Mouse (Mus musculus): Measurements from ENCODE around the gene Twnk. TPM values are rescaled to one million over a fixed set of nuclear protein-coding genes. Genes with fewer than 3 reads are reported as not detected.
"Not testable (repeated sequence)": the region's sequence is repeated elsewhere in the genome, so short reads cannot be mapped to it uniquely, and the experiment has no call there.

The Twnk gene
- polyA plus RNA-seq, 2 experiments from 2014 or later = 8.6 to 20.3 TPM

- no peak for ATAC-seq
Measured at GRCm38 (mm10) chr19:45025937-45026568, 20.6 kb downstream of the Twnk start.

- ATAC-seq = no peak
Measured at GRCm38 (mm10) chr19:45026958-45027670, 21.7 kb downstream of the Twnk start.

- ATAC-seq = no peak
Measured at GRCm38 (mm10) chr19:45027848-45028247, 22.4 kb downstream of the Twnk start.

- ATAC-seq = no peak
Measured at GRCm38 (mm10) chr19:45028746-45029145, 23.3 kb downstream of the Twnk start.

- ATAC-seq = no peak
Measured at GRCm38 (mm10) chr19:45029571-45029970, 24.1 kb downstream of the Twnk start.

- ATAC-seq = peak; percentile 36
Measured at GRCm38 (mm10) chr19:45030111-45030510, 24.6 kb downstream of the Twnk start.

GRCm38 (mm10) chr19:45030746-45031693 lies 25.6 kb downstream of the Twnk start:
- peak; percentile 44 for ATAC-seq

GRCm38 (mm10) chr19:45031780-45032179 lies 26.3 kb downstream of the Twnk start:
- ATAC-seq = peak; percentile 68

GRCm38 (mm10) chr19:45032570-45033332 lies 27.3 kb downstream of the Twnk start:
- peak; percentile 66 for ATAC-seq

- no peak for ATAC-seq
Measured at GRCm38 (mm10) chr19:45036867-45037266, 31.4 kb downstream of the Twnk start.

GRCm38 (mm10) chr19:45038198-45038597 lies 32.7 kb downstream of the Twnk start:
- ATAC-seq = not testable (repeated sequence)

- no peak for ATAC-seq
Measured at GRCm38 (mm10) chr19:45040214-45040613, 34.8 kb downstream of the Twnk start.

- no peak for ATAC-seq
Measured at GRCm38 (mm10) chr19:45044389-45044927, 39.0 kb downstream of the Twnk start.

GRCm38 (mm10) chr19:45045236-45045635 lies 39.8 kb downstream of the Twnk start:
- ATAC-seq = no peak

- no peak for ATAC-seq
Measured at GRCm38 (mm10) chr19:45045651-45046050, 40.2 kb downstream of the Twnk start, which contains the start of gene Pdzd7. Gene Pdzd7, minus strand, starts transcription at chr19:45045717.

- ATAC-seq = peak; percentile 36
Measured at GRCm38 (mm10) chr19:45046523-45047321, 41.3 kb downstream of the Twnk start.

- ATAC-seq = peak; percentile 84
Measured at GRCm38 (mm10) chr19:45047417-45047934, 42.0 kb downstream of the Twnk start, which contains the start of gene Sfxn3. Gene Sfxn3, plus strand, starts transcription at chr19:45047503.

GRCm38 (mm10) chr19:45047935-45048643 lies 42.6 kb downstream of the Twnk start:
- peak; percentile 78 for ATAC-seq

- ATAC-seq = no peak
Measured at GRCm38 (mm10) chr19:45048644-45049365, 43.3 kb downstream of the Twnk start.

Data from CD4-positive, CD25-positive, alpha-beta regulatory T cell, adult 4 months (primary cell).